Mouse (Mus musculus) left cerebral cortex, postnatal 14 days (tissue): ENCODE measurements around the gene Msh5. TPM values are rescaled to one million over a fixed set of nuclear protein-coding genes. Genes with fewer than 3 reads are reported as not detected.
"Not testable (repeated sequence)": the region's sequence is repeated elsewhere in the genome, so short reads cannot be mapped to it uniquely, and the experiment has no call there.

ENCODE experiments used
- DNase-seq, 2 experiments: peaks; one replicate each; pipeline ENCODE4 v3.0.0; 2021 to 2022; ENCODE audit warnings: low spot score in 2 of 2, mixed read lengths in 1 of 2
- intact Hi-C: fragments of 180-260 bp; cut with DNase I; formaldehyde crosslinking; loops from one replicate; pipeline ENCODE4 v1.15.1; 2025
- total RNA-seq, 2 experiments: library from RNA; stranded (reverse); gene quantifications; 2 replicates each; pipeline ENCODE4 v1.2.3; 2021

Gene Msh5
- total RNA-seq, 2 experiments from 2014 or later = 0.59 to 0.75 TPM

- intact Hi-C loops = not testable (repeated sequence)
These were observed 50.6 kb downstream of the Msh5 start for GRCm38 (mm10) chr17:34995927-34996326.

GRCm38 (mm10) chr17:34995192-34995591 lies 51.4 kb downstream of the Msh5 start:
- DNase-seq, intact Hi-C loops: not testable (repeated sequence)

More at GRCm38 (mm10) chr17:34995927-34996326, 50.6 kb downstream of the Msh5 start:
- DNase-seq = not testable (repeated sequence)

- no peak for DNase-seq
- intact Hi-C loops = no loop called here
These were observed 51.8 kb downstream of the Msh5 start for GRCm38 (mm10) chr17:34994751-34995150.

GRCm38 (mm10) chr17:34984218-34984617 lies 62.3 kb downstream of the Msh5 start:
- intact Hi-C loops = loop anchor here (5.0 kb wide), 2 partner anchors 62 to 132 kb away; partner anchors contain the start of genes Nelfe and Skiv2l
- DNase-seq = peak in 1 of 2 experiments; percentile 23

- DNase-seq = no peak
- intact Hi-C loops = loop anchor here (2.0 to 5.0 kb wide), 3 partner anchors 30 to 130 kb away; partner anchors contain the start of genes Nelfe and Skiv2l
These were observed 64.2 kb downstream of the Msh5 start for GRCm38 (mm10) chr17:34982328-34982727.

GRCm38 (mm10) chr17:34981690-34982180 lies 64.8 kb downstream of the Msh5 start, which contains the start of gene Lsm2:
Gene Lsm2 (plus strand): TSS chr17:34981862.
- peak; percentile 89 to 91 for DNase-seq
- intact Hi-C loops = loop anchor here (2.0 to 5.0 kb wide), 3 partner anchors 29 to 129 kb away; partner anchors contain the start of genes Nelfe and Skiv2l

GRCm38 (mm10) chr17:34980655-34981054 lies 65.9 kb downstream of the Msh5 start:
- intact Hi-C loops = loop anchor here (5.0 kb wide), 2 partner anchors 58 to 128 kb away; partner anchors contain the start of genes Nelfe and Skiv2l
- DNase-seq = peak in 1 of 2 experiments; percentile 57

GRCm38 (mm10) chr17:34979631-34980030 lies 66.9 kb downstream of the Msh5 start:
- intact Hi-C loops = loop anchor here (5.0 kb wide), 2 partner anchors 57 to 127 kb away; partner anchors contain the start of genes Nelfe and Skiv2l
- DNase-seq = no peak

Other genes with a start within 250 kb of the Msh5 start
- not detected for gene Cyp21a1, start 242.2 kb downstream of the Msh5 start, total RNA-seq
- 10 to 100 TPM; 58.2 to 59.3 TPM for gene Stk19, start 209.8 kb downstream of the Msh5 start, total RNA-seq
- 10 to 100 TPM; 33.5 to 35.8 TPM for gene Dxo, start 209.7 kb downstream of the Msh5 start, total RNA-seq
- 10 to 100 TPM; 68.5 to 73.1 TPM for gene Skiv2l, start 196.5 kb downstream of the Msh5 start, total RNA-seq
- gene Nelfe, start 196.4 kb downstream of the Msh5 start, total RNA-seq = 10 to 100 TPM; 29.1 to 30.5 TPM
- under 1 TPM in 1 of 2 experiments, not detected in 1; 0.20 TPM for gene Cfb, start 184.2 kb downstream of the Msh5 start, total RNA-seq
- gene Zbtb12, start 167.3 kb downstream of the Msh5 start, total RNA-seq = 1 to 10 TPM; 5.0 to 5.1 TPM
- under 1 TPM in 1 of 2 experiments, not detected in 1; 0.26 TPM for gene Gm20547, start 164.7 kb downstream of the Msh5 start, total RNA-seq
- 1 to 10 TPM; 2.5 to 2.9 TPM for gene C2, start 148.5 kb downstream of the Msh5 start, total RNA-seq
- gene Ehmt2, start 148.3 kb downstream of the Msh5 start, total RNA-seq = 100 to 1,000 TPM; 166 to 171 TPM
- gene Slc44a4, start 132.3 kb downstream of the Msh5 start, total RNA-seq = under 1 TPM; 0.38 to 0.40 TPM
- gene Neu1, start 115.5 kb downstream of the Msh5 start, total RNA-seq = 10 to 100 TPM; 32.1 to 32.8 TPM
- gene Hspa1b, start 87.5 kb downstream of the Msh5 start, total RNA-seq = 1 to 10 TPM; 3.3 to 3.5 TPM
- gene Gm20481, start 76.8 kb downstream of the Msh5 start, total RNA-seq = not detected
- 1 to 10 TPM; 5.5 to 6.7 TPM for gene Hspa1a, start 74.6 kb downstream of the Msh5 start, total RNA-seq
- under 1 TPM; 0.15 TPM for gene Hspa1l, start 74.0 kb downstream of the Msh5 start, total RNA-seq
- 10 to 100 TPM; 19.9 to 25.7 TPM for gene Lsm2, start 64.9 kb downstream of the Msh5 start, total RNA-seq
- 10 to 100 TPM; 43.1 to 48.6 TPM for gene Vars, start 45.8 kb downstream of the Msh5 start, total RNA-seq
- under 1 TPM; 0.17 to 0.24 TPM for gene Vwa7, start 30.2 kb downstream of the Msh5 start, total RNA-seq
- under 1 TPM in 1 of 2 experiments, not detected in 1; 0.92 TPM for gene Sapcd1, start 18.7 kb downstream of the Msh5 start, total RNA-seq
- 10 to 100 TPM; 10.1 to 13.8 TPM for gene Clic1, start 3.2 kb upstream of the Msh5 start, total RNA-seq
- 10 to 100 TPM; 16.9 to 19.4 TPM for gene Ddah2, start 12.3 kb upstream of the Msh5 start, total RNA-seq
- not detected for gene Ly6g6c, start 18.6 kb upstream of the Msh5 start, total RNA-seq
- gene Mpig6b, start 19.4 kb upstream of the Msh5 start, total RNA-seq = not detected
- gene Ly6g6e, start 30.2 kb upstream of the Msh5 start, total RNA-seq = 1 to 10 TPM; 2.4 to 2.9 TPM
- 1 to 10 TPM in 1 of 2 experiments, not detected in 1; 1.2 TPM for gene Ly6g6d, start 31.3 kb upstream of the Msh5 start, total RNA-seq
- not detected for gene Ly6g6f, start 38.9 kb upstream of the Msh5 start, total RNA-seq
- 100 to 1,000 TPM; 101 to 113 TPM for gene Abhd16a, start 42.5 kb upstream of the Msh5 start, total RNA-seq
- not detected for gene Ly6g5c, start 61.5 kb upstream of the Msh5 start, total RNA-seq
- under 1 TPM in 1 of 2 experiments, not detected in 1; 0.59 TPM for gene Ly6g5b, start 68.7 kb upstream of the Msh5 start, total RNA-seq
- gene Gpank1, start 74.7 kb upstream of the Msh5 start, total RNA-seq = 10 to 100 TPM; 13.2 to 13.8 TPM
- gene Csnk2b, start 75.3 kb upstream of the Msh5 start, total RNA-seq = 100 to 1,000 TPM; 195 to 225 TPM
- gene D17H6S53E, start 79.6 kb upstream of the Msh5 start, total RNA-seq = 10 to 100 TPM; 24.6 TPM
- not detected for gene Apom, start 85.3 kb upstream of the Msh5 start, total RNA-seq
- gene Bag6, start 88.4 kb upstream of the Msh5 start, total RNA-seq = 100 to 1,000 TPM; 285 to 306 TPM
- 100 to 1,000 TPM; 272 to 274 TPM for gene Prrc2a, start 118.2 kb upstream of the Msh5 start, total RNA-seq
- gene Aif1, start 129.3 kb upstream of the Msh5 start, total RNA-seq = 10 to 100 TPM; 10.6 to 12.3 TPM
- gene Lst1, start 141.7 kb upstream of the Msh5 start, total RNA-seq = 1 to 10 TPM; 5.8 to 7.8 TPM
- 1 to 10 TPM in 1 of 2 experiments, under 1 TPM in 1; 0.55 to 1.0 TPM for gene Ltb, start 147.7 kb upstream of the Msh5 start, total RNA-seq
- gene Tnf, start 155.3 kb upstream of the Msh5 start, total RNA-seq = not detected
- gene Lta, start 158.6 kb upstream of the Msh5 start, total RNA-seq = under 1 TPM; 0.42 to 0.72 TPM
- not detected for gene Gm16181, start 174.1 kb upstream of the Msh5 start, total RNA-seq
- 100 to 1,000 TPM; 454 to 455 TPM for gene Atp6v1g2, start 186.9 kb upstream of the Msh5 start, total RNA-seq
- gene Nfkbil1, start 189.0 kb upstream of the Msh5 start, total RNA-seq = 10 to 100 TPM; 12.2 to 14.3 TPM
- gene Ddx39b, start 195.0 kb upstream of the Msh5 start, total RNA-seq = 100 to 1,000 TPM; 221 to 230 TPM
- 10 to 100 TPM; 18.1 to 18.5 TPM for gene H2-D1, start 216.0 kb upstream of the Msh5 start, total RNA-seq